Mouse (Mus musculus): Measurements from ENCODE around the gene Mplkip. TPM values are rescaled to one million over a fixed set of nuclear protein-coding genes. Genes with fewer than 3 reads are reported as not detected.

The Mplkip gene
- polyA plus RNA-seq, 1 experiment from 2014 or later, result 47.1 TPM

GRCm38 (mm10) chr13:17728798-17729197 is 33.8 kb downstream of the Mplkip start:
- H3K36me3 ChIP-seq (ENCODE audit: control insufficient read depth, insufficient read depth, low read length), result peaks cover 22% of the 10 kb centered on the region; the same call in 1 of the 2 replicates
- H3K4me1 ChIP-seq (ENCODE audit: control insufficient read depth, insufficient read depth, low read length), result no peaks in the 10 kb centered on the region
- WGBS, result 88% methylated on average over 3 of the region's 3 CpGs
- ATAC-seq (ENCODE audit: low read depth) (no peak), DNase-seq (ENCODE audit: low spot score) (no peak)
- no peak overlapping the region for H3K4me2 ChIP-seq (ENCODE audit: low read depth, low read length)
- no peak overlapping the region for H3K9ac ChIP-seq (ENCODE audit: low read depth, low read length)
- H3K27me3 ChIP-seq (replicated peaks; ENCODE audit: control insufficient read depth, insufficient read depth, low read length), result no peaks in the 10 kb centered on the region
- no peak overlapping the region for H3K27ac ChIP-seq (replicated peaks; ENCODE audit: low read depth, low read length)
- no peaks in the 10 kb centered on the region for H3K9me3 ChIP-seq (ENCODE audit: control insufficient read depth, low read length)
- H3K4me3 ChIP-seq (ENCODE audit: low read depth, low read length), result no peak overlapping the region

MicroRNAs within 50 kb of the gene (microRNA counts, 519-probe panel; counts per million panel counts)
- 19.3 counts per million for microRNA mmu-miR-466i

Small RNAs within 50 kb of the gene (microRNA-seq; reads per million reads assigned to microRNA genes)
- not detected for gene Mir466i (ENCODE audit: borderline number of aligned reads)

Other genes starting within 250 kb of the Mplkip start
- 3.4 and 4.9 TPM in 2 replicates for gene Sugct, start 361 bp downstream of the Mplkip start, polyA plus RNA-seq (2014; fragmentation: Nextera tagmentation; extraction: Ambion mirVana)
- gene Cdk13, start 109.9 kb downstream of the Mplkip start, polyA plus RNA-seq (2014; fragmentation: Nextera tagmentation; extraction: Ambion mirVana), result 18.7 and 20.3 TPM in 2 replicates
- gene Rala, start 249.0 kb downstream of the Mplkip start, polyA plus RNA-seq (2014; fragmentation: Nextera tagmentation; extraction: Ambion mirVana), result 97.6 and 103 TPM in 2 replicates